ENCODE assay signal across 9 mouse cellular contexts in the genomic region with DNA sequence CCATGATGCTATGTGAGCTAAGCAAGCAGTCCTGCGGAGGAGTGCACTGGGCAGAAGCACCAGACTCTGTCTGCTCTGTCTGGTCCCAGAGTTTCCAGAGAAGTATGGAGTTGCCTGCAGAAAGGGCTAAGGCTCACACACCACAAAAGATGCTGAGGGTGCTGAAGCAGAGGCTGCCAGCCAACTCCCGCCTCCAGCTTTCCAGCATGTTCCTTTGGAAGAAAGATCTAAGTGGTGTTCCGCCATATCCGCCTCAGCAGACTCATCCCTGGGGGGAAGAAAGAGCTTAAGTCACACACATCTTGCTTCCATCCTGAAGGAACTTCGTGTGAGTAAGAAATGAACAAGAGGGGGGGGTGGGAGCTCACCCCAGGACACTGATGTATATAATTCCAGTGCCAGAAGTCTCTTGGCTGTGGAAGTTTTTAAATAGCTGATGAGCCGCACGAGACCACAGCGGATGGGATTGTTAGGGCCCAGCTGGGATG. TPM values are rescaled to one million over a fixed set of nuclear protein-coding genes. Genes with fewer than 3 reads are reported as not detected.
DNase-seq lines count a peak whose midpoint lies in the region; ATAC-seq and TF ChIP-seq lines count a peak whose summit lies in the region.
"Had no signal": no experiment of that assay in that cellular context is flagged by ENCODE, and none has a peak within 500 bp of the region (broad histone marks: within the 10 kb centered on the region; RNA-seq: fewer than 3 reads in every experiment).

No protein-coding gene starts in this region.

- DNase-seq in hindbrain, postnatal 0 days (ENCODE audit: low spot score): peak; percentile 18
- no peak for DNase-seq in hindbrain, embryonic 11.5 days (ENCODE audit: low spot score)
- DNase-seq in embryonic facial prominence, embryonic 10.5 days (ENCODE audit: low spot score): no peak
- DNase-seq in heart, postnatal 4 days: peak; percentile 72
- DNase-seq in lung, postnatal 14 days: peak; percentile 44
- no peak for DNase-seq in cerebellum, adult 11-12 months
- DNase-seq in adrenal gland, adult 8-10 months: no peak
- no peak for DNase-seq in embryo, embryonic 9.5 days (ENCODE audit: extremely low spot score)

- peaks cover 5% of the 10 kb centered on the region; the same call in 1 of the 2 replicates for H3K4me1 ChIP-seq in hindbrain, postnatal 0 days (ENCODE audit: insufficient read depth, low read length)
- no peaks in the 10 kb centered on the region for H3K4me1 ChIP-seq in hindbrain, embryonic 11.5 days (replicated peaks; ENCODE audit: control insufficient read depth, insufficient read depth, low read length)
- peaks cover 24% of the 10 kb centered on the region for H3K4me1 ChIP-seq in embryonic facial prominence, embryonic 10.5 days

- H3K9me3 ChIP-seq in hindbrain, postnatal 0 days (ENCODE audit: low read length): no peaks in the 10 kb centered on the region
- H3K9me3 ChIP-seq in hindbrain, embryonic 11.5 days (ENCODE audit: control insufficient read depth, low read length): no peaks in the 10 kb centered on the region
- H3K9me3 ChIP-seq in embryonic facial prominence, embryonic 10.5 days: no peaks in the 10 kb centered on the region

- WGBS in hindbrain, postnatal 0 days: 44% methylated on average over 8 of the region's 8 CpGs
- 68% methylated on average over 8 of the region's 8 CpGs for WGBS in hindbrain, embryonic 11.5 days
- 72% methylated on average over 8 of the region's 8 CpGs for WGBS in embryonic facial prominence, embryonic 10.5 days

- no peak for TF ChIP-seq CTCF in hindbrain, postnatal 0 days (IDR thresholded peaks at IDR 0.05; ENCODE audit: low read depth)

- ATAC-seq in hindbrain, postnatal 0 days: no peak
- ATAC-seq in hindbrain, embryonic 11.5 days (ENCODE audit: low FRiP score): no peak
- ATAC-seq: hindbrain, embryonic 16.5 days had no signal

- no peaks in the 10 kb centered on the region for H3K27me3 ChIP-seq in hindbrain, postnatal 0 days (ENCODE audit: insufficient read depth, low read length)
- no peaks in the 10 kb centered on the region for H3K27me3 ChIP-seq in hindbrain, embryonic 11.5 days (ENCODE audit: control insufficient read depth, insufficient read depth, low read length)
- peaks cover 10% of the 10 kb centered on the region; the same call in 1 of the 2 replicates for H3K27me3 ChIP-seq in embryonic facial prominence, embryonic 10.5 days (replicated peaks; ENCODE audit: low read depth, poor library complexity, severe bottlenecking)

- no peak overlapping the region for H3K27ac ChIP-seq in hindbrain, postnatal 0 days
- no peak overlapping the region for H3K27ac ChIP-seq in hindbrain, embryonic 11.5 days (ENCODE audit: low read depth, low read length)
- H3K27ac ChIP-seq in embryonic facial prominence, embryonic 10.5 days (replicated peaks): peak overlapping the region; percentile 58; the same call in 1 of the 2 replicates

- no peak overlapping the region for H3K4me3 ChIP-seq in hindbrain, postnatal 0 days (ENCODE audit: low read length)
- no peak overlapping the region for H3K4me3 ChIP-seq in hindbrain, embryonic 11.5 days (ENCODE audit: low read depth, low read length)
- no peak overlapping the region for H3K4me3 ChIP-seq in embryonic facial prominence, embryonic 10.5 days

- no peak overlapping the region for H3K4me2 ChIP-seq in hindbrain, postnatal 0 days (ENCODE audit: low read depth, low read length)
- no peak overlapping the region for H3K4me2 ChIP-seq in hindbrain, embryonic 11.5 days (replicated peaks; ENCODE audit: low read depth, low read length)

- H3K36me3 ChIP-seq in hindbrain, postnatal 0 days (ENCODE audit: insufficient read depth, low read length): no peaks in the 10 kb centered on the region
- no peaks in the 10 kb centered on the region for H3K36me3 ChIP-seq in hindbrain, embryonic 11.5 days (ENCODE audit: control insufficient read depth, insufficient read depth, low read length)
- H3K36me3 ChIP-seq in embryonic facial prominence, embryonic 10.5 days (replicated peaks): no peaks in the 10 kb centered on the region

- no peak overlapping the region for H3K9ac ChIP-seq in hindbrain, postnatal 0 days (replicated peaks; ENCODE audit: low read length)
- no peak overlapping the region for H3K9ac ChIP-seq in hindbrain, embryonic 11.5 days (ENCODE audit: low read depth, low read length)

RNA-seq across cellular contexts. Expression of a gene that starts 10.9 kb away (rescaled TPM):
- total RNA-seq in hindbrain, postnatal 0 days (2014; rRNA removed): 0.63 and 0.72 TPM in 2 replicates
- 0.19 and 0.51 TPM in 2 replicates for polyA plus RNA-seq in hindbrain, postnatal 0 days (2015; fragmentation: Nextera tagmentation; extraction: Ambion mirVana)
- 0.03 TPM in 1 of 2 replicates, not detected in the other for polyA plus RNA-seq in hindbrain, embryonic 11.5 days (2014; fragmentation: Nextera tagmentation; extraction: Ambion mirVana)
- 0.06 and 0.14 TPM in 2 replicates for polyA plus RNA-seq in embryonic facial prominence, embryonic 10.5 days (2016; fragmentation: Nextera tagmentation; extraction: Ambion mirVana)
- 1 to 10 TPM; 1.0 TPM for total RNA-seq in heart, postnatal 4 days (2021)
- total RNA-seq in adrenal gland, adult 8-10 months (2022): 1 to 10 TPM; 3.8 to 7.5 (median 5.4) TPM

RNA-seq across cellular contexts. Expression of a gene that starts 48.9 kb away (rescaled TPM):
- not detected in 2 replicates for total RNA-seq in hindbrain, postnatal 0 days (2014; rRNA removed)
- 1.5 and 1.8 TPM in 2 replicates for polyA plus RNA-seq in hindbrain, postnatal 0 days (2015; fragmentation: Nextera tagmentation; extraction: Ambion mirVana)
- not detected in 2 replicates for polyA plus RNA-seq in hindbrain, embryonic 11.5 days (2014; fragmentation: Nextera tagmentation; extraction: Ambion mirVana)
- polyA plus RNA-seq in embryonic facial prominence, embryonic 10.5 days (2016; fragmentation: Nextera tagmentation; extraction: Ambion mirVana): not detected in 2 replicates
- not detected for total RNA-seq in heart, postnatal 4 days (2021)
- not detected for total RNA-seq in adrenal gland, adult 8-10 months (2022)
- polyA plus RNA-seq: hindbrain, embryonic 16.5 days had no signal

Comparison
In these comparisons a context has a peak if more than half of its experiments do, and no peak if none do; other contexts are left out.
1. DNase-seq: peak in hindbrain, postnatal 0 days (single experiment), heart, postnatal 4 days (single experiment) and lung, postnatal 14 days (single experiment); none in hindbrain, embryonic 11.5 days (single experiment), embryonic facial prominence, embryonic 10.5 days (single experiment), cerebellum, adult 11-12 months (single experiment), adrenal gland, adult 8-10 months (single experiment) and embryo, embryonic 9.5 days (single experiment).